Mouse (Mus musculus): ENCODE results near the gene Irf2bpl. TPM values are rescaled to one million over a fixed set of nuclear protein-coding genes. Genes with fewer than 3 reads are reported as not detected.
A peak's percentile ranks its signal among the peaks of the same experiment; 100 is the strongest.

Irf2bpl gene
- polyA plus RNA-seq, 1 experiment: 49.7 TPM

GRCm38 (mm10) chr12:86872335-86873040 lies 12.1 kb downstream of the Irf2bpl start:
- Histone ChIP-seq H3K79me2 (ENCODE audit: control insufficient read depth, insufficient read depth) (no peaks in the 10 kb centered on the region), H3K27me3 (ENCODE audit: control insufficient read depth, insufficient read depth, insufficient read length) (no peaks in the 10 kb centered on the region), H3K4me3 (ENCODE audit: insufficient read depth, poor library complexity, severe bottlenecking) (no peak overlapping the region), H3K36me3 (ENCODE audit: control insufficient read depth, insufficient read depth) (no peaks in the 10 kb centered on the region), H3K79me3 (ENCODE audit: low read depth) (no peaks in the 10 kb centered on the region), H3ac (ENCODE audit: control insufficient read depth, insufficient read length, low read depth) (no peak overlapping the region)
- TF ChIP-seq USF1 (IDR thresholded peaks at IDR 0.05; ENCODE audit: low read depth) (peak; percentile 81), CEBPB (IDR thresholded peaks at IDR 0.05; ENCODE audit: low read depth) (no peak)

- no peak overlapping the region for H3ac ChIP-seq (ENCODE audit: control insufficient read depth, insufficient read length, low read depth)
- H3K36me3 ChIP-seq (ENCODE audit: control insufficient read depth, insufficient read depth): no peaks in the 10 kb centered on the region
- H3K79me2 ChIP-seq (ENCODE audit: control insufficient read depth, insufficient read depth): no peaks in the 10 kb centered on the region
- no peak overlapping the region for H3K4me3 ChIP-seq (ENCODE audit: insufficient read depth, poor library complexity, severe bottlenecking)
- TF ChIP-seq CEBPB (IDR thresholded peaks at IDR 0.05; ENCODE audit: low read depth) (no peak), MYOD1 (IDR thresholded peaks at IDR 0.05; ENCODE audit: control insufficient read depth, insufficient read length, low read depth) (no peak), FOSL1 (IDR thresholded peaks at IDR 0.05; ENCODE audit: insufficient read depth, low read length, poor library complexity, severe bottlenecking) (no peak), MAX (IDR thresholded peaks at IDR 0.05) (no peak), MYOG (IDR thresholded peaks at IDR 0.05; ENCODE audit: control insufficient read depth, extremely low read depth, insufficient read length) (no peak), CTCF (IDR thresholded peaks at IDR 0.05; ENCODE audit: control insufficient read depth, insufficient read depth, insufficient read length) (no peak), USF1 (IDR thresholded peaks at IDR 0.05; ENCODE audit: low read depth) (no peak)
- no peaks in the 10 kb centered on the region for H3K27me3 ChIP-seq (ENCODE audit: control insufficient read depth, insufficient read depth, insufficient read length)
- no peaks in the 10 kb centered on the region for H3K79me3 ChIP-seq (ENCODE audit: low read depth)
Observed at GRCm38 (mm10) chr12:86871666-86872334, 12.8 kb downstream of the Irf2bpl start.

- H3K36me3 ChIP-seq (ENCODE audit: control insufficient read depth, insufficient read depth): no peaks in the 10 kb centered on the region
- H3K27me3 ChIP-seq (ENCODE audit: control insufficient read depth, insufficient read depth, insufficient read length): no peaks in the 10 kb centered on the region
- no peak overlapping the region for H3ac ChIP-seq (ENCODE audit: control insufficient read depth, insufficient read length, low read depth)
- no peaks in the 10 kb centered on the region for H3K79me2 ChIP-seq (ENCODE audit: control insufficient read depth, insufficient read depth)
- TF ChIP-seq CEBPB (IDR thresholded peaks at IDR 0.05; ENCODE audit: low read depth): no peak
- TF ChIP-seq MAX (IDR thresholded peaks at IDR 0.05): no peak
- no peak for TF ChIP-seq MYOG (IDR thresholded peaks at IDR 0.05; ENCODE audit: control insufficient read depth, extremely low read depth, insufficient read length)
- TF ChIP-seq FOSL1 (IDR thresholded peaks at IDR 0.05; ENCODE audit: insufficient read depth, low read length, poor library complexity, severe bottlenecking): no peak
- no peak for TF ChIP-seq USF1 (IDR thresholded peaks at IDR 0.05; ENCODE audit: low read depth)
- no peaks in the 10 kb centered on the region for H3K79me3 ChIP-seq (ENCODE audit: low read depth)
- H3K4me3 ChIP-seq (ENCODE audit: insufficient read depth, poor library complexity, severe bottlenecking): no peak overlapping the region
Observed at GRCm38 (mm10) chr12:86870996-86871395, 13.6 kb downstream of the Irf2bpl start.

GRCm38 (mm10) chr12:86869761-86870160 lies 14.8 kb downstream of the Irf2bpl start:
- TF ChIP-seq CEBPB (IDR thresholded peaks at IDR 0.05; ENCODE audit: low read depth) (no peak), MYOD1 (IDR thresholded peaks at IDR 0.05; ENCODE audit: control insufficient read depth, insufficient read length, low read depth) (no peak), USF1 (IDR thresholded peaks at IDR 0.05; ENCODE audit: low read depth) (no peak), FOSL1 (IDR thresholded peaks at IDR 0.05; ENCODE audit: insufficient read depth, low read length, poor library complexity, severe bottlenecking) (no peak), CTCF (IDR thresholded peaks at IDR 0.05; ENCODE audit: control insufficient read depth, insufficient read depth, insufficient read length) (no peak), MAX (IDR thresholded peaks at IDR 0.05) (no peak), MYOG (IDR thresholded peaks at IDR 0.05; ENCODE audit: control insufficient read depth, extremely low read depth, insufficient read length) (no peak)
- Histone ChIP-seq H3ac (ENCODE audit: control insufficient read depth, insufficient read length, low read depth) (no peak overlapping the region), H3K36me3 (ENCODE audit: control insufficient read depth, insufficient read depth) (no peaks in the 10 kb centered on the region), H3K27me3 (ENCODE audit: control insufficient read depth, insufficient read depth, insufficient read length) (no peaks in the 10 kb centered on the region), H3K4me3 (ENCODE audit: insufficient read depth, poor library complexity, severe bottlenecking) (no peak overlapping the region), H3K79me2 (ENCODE audit: control insufficient read depth, insufficient read depth) (no peaks in the 10 kb centered on the region), H3K79me3 (ENCODE audit: low read depth) (no peaks in the 10 kb centered on the region)

- TF ChIP-seq CEBPB (IDR thresholded peaks at IDR 0.05; ENCODE audit: low read depth) (no peak), MAX (IDR thresholded peaks at IDR 0.05) (no peak), MYOG (IDR thresholded peaks at IDR 0.05; ENCODE audit: control insufficient read depth, extremely low read depth, insufficient read length) (no peak), MYOD1 (IDR thresholded peaks at IDR 0.05; ENCODE audit: control insufficient read depth, insufficient read length, low read depth) (no peak), CTCF (IDR thresholded peaks at IDR 0.05; ENCODE audit: control insufficient read depth, insufficient read depth, insufficient read length) (no peak), FOSL1 (IDR thresholded peaks at IDR 0.05; ENCODE audit: insufficient read depth, low read length, poor library complexity, severe bottlenecking) (no peak), USF1 (IDR thresholded peaks at IDR 0.05; ENCODE audit: low read depth) (no peak)
- Histone ChIP-seq H3K79me3 (ENCODE audit: low read depth) (no peaks in the 10 kb centered on the region), H3K36me3 (ENCODE audit: control insufficient read depth, insufficient read depth) (no peaks in the 10 kb centered on the region), H3K79me2 (ENCODE audit: control insufficient read depth, insufficient read depth) (no peaks in the 10 kb centered on the region), H3K27me3 (ENCODE audit: control insufficient read depth, insufficient read depth, insufficient read length) (no peaks in the 10 kb centered on the region), H3K4me3 (ENCODE audit: insufficient read depth, poor library complexity, severe bottlenecking) (no peak overlapping the region), H3ac (ENCODE audit: control insufficient read depth, insufficient read length, low read depth) (no peak overlapping the region)
Observed at GRCm38 (mm10) chr12:86867271-86868223, 17.1 kb downstream of the Irf2bpl start.

Measured in C2C12 (cell line).